Mouse (Mus musculus): ENCODE results near the gene Ctse. TPM values are rescaled to one million over a fixed set of nuclear protein-coding genes. Genes with fewer than 3 reads are reported as not detected.

The Ctse gene
- total and polyA plus RNA-seq, 2 experiments: 0.11 TPM; not detected in 1

GRCm38 (mm10) chr1:131687739-131688138 lies 49.6 kb downstream of the Ctse start:
- H3K36me3 ChIP-seq (ENCODE audit: control insufficient read depth, insufficient read depth, low read length): no peaks in the 10 kb centered on the region
- DNase-seq (ENCODE audit: extremely low read depth, low read depth, low spot score): no peak
- H3K79me2 ChIP-seq (ENCODE audit: control insufficient read depth, insufficient read depth, low read length): no peaks in the 10 kb centered on the region
- H3K4me3 ChIP-seq (ENCODE audit: insufficient read depth, low read depth, low read length): no peak overlapping the region
- no peak overlapping the region for H3K9ac ChIP-seq (ENCODE audit: low read depth, low read length)
- H3K27ac ChIP-seq (replicated peaks; ENCODE audit: insufficient read depth, low read depth, low read length): no peak overlapping the region
- H3K27me3 ChIP-seq (ENCODE audit: control insufficient read depth, insufficient read depth, low read length): no peaks in the 10 kb centered on the region
- TF ChIP-seq POLR2A (IDR thresholded peaks at IDR 0.05; ENCODE audit: extremely low read depth, insufficient read depth, low read length): no peak
- TF ChIP-seq CTCF (IDR thresholded peaks at IDR 0.05; ENCODE audit: low read depth, low read length): no peak
- no peaks in the 10 kb centered on the region for H3K4me1 ChIP-seq (ENCODE audit: control insufficient read depth, insufficient read depth, low read length)
- WGBS: 96% methylated on average over 2 of the region's 2 CpGs

GRCm38 (mm10) chr1:131688475-131688874 lies 50.4 kb downstream of the Ctse start, which contains the start of gene Rab7b:
Gene Rab7b (plus strand): TSS chr1:131688695.
- Histone ChIP-seq H3K79me2 (ENCODE audit: control insufficient read depth, insufficient read depth, low read length) (no peaks in the 10 kb centered on the region), H3K36me3 (ENCODE audit: control insufficient read depth, insufficient read depth, low read length) (no peaks in the 10 kb centered on the region), H3K9ac (ENCODE audit: low read depth, low read length) (peak within 1 kb of the TSS; percentile 46; the same call in 1 of the 2 replicates), H3K4me1 (ENCODE audit: control insufficient read depth, insufficient read depth, low read length) (no peaks in the 10 kb centered on the region), H3K27ac (replicated peaks; ENCODE audit: insufficient read depth, low read depth, low read length) (0 out of 2 replicates have a peak within 1 kb of the TSS, but pooled peaks have one; percentile 14), H3K4me3 (ENCODE audit: insufficient read depth, low read depth, low read length) (peak within 1 kb of the TSS; percentile 56), H3K27me3 (ENCODE audit: control insufficient read depth, insufficient read depth, low read length) (no peaks in the 10 kb centered on the region)
- TF ChIP-seq POLR2A (IDR thresholded peaks at IDR 0.05; ENCODE audit: extremely low read depth, insufficient read depth, low read length): no peak
- TF ChIP-seq CTCF (IDR thresholded peaks at IDR 0.05; ENCODE audit: low read depth, low read length): no peak
- DNase-seq (ENCODE audit: extremely low read depth, low read depth, low spot score): peak; percentile 16
- WGBS: 25% methylated on average over 8 of the region's 8 CpGs

GRCm38 (mm10) chr1:131689016-131689415 lies 50.9 kb downstream of the Ctse start:
- DNase-seq (ENCODE audit: extremely low read depth, low read depth, low spot score): no peak

GRCm38 (mm10) chr1:131689899-131690298 lies 51.8 kb downstream of the Ctse start:
- no peaks in the 10 kb centered on the region for H3K79me2 ChIP-seq (ENCODE audit: control insufficient read depth, insufficient read depth, low read length)
- WGBS: 84% methylated on average over 5 of the region's 5 CpGs
- no peaks in the 10 kb centered on the region for H3K4me1 ChIP-seq (ENCODE audit: control insufficient read depth, insufficient read depth, low read length)
- no peak overlapping the region for H3K27ac ChIP-seq (replicated peaks; ENCODE audit: insufficient read depth, low read depth, low read length)
- DNase-seq (ENCODE audit: extremely low read depth, low read depth, low spot score): no peak
- H3K4me3 ChIP-seq (ENCODE audit: insufficient read depth, low read depth, low read length): no peak overlapping the region
- TF ChIP-seq POLR2A (IDR thresholded peaks at IDR 0.05; ENCODE audit: extremely low read depth, insufficient read depth, low read length) (no peak), CTCF (IDR thresholded peaks at IDR 0.05; ENCODE audit: low read depth, low read length) (no peak)
- no peaks in the 10 kb centered on the region for H3K27me3 ChIP-seq (ENCODE audit: control insufficient read depth, insufficient read depth, low read length)
- no peaks in the 10 kb centered on the region for H3K36me3 ChIP-seq (ENCODE audit: control insufficient read depth, insufficient read depth, low read length)
- H3K9ac ChIP-seq (ENCODE audit: low read depth, low read length): no peak overlapping the region

More at GRCm38 (mm10) chr1:131689016-131689415, 50.9 kb downstream of the Ctse start:
- 83% methylated on average over 3 of the region's 3 CpGs for WGBS
- Histone ChIP-seq H3K36me3 (ENCODE audit: control insufficient read depth, insufficient read depth, low read length) (no peaks in the 10 kb centered on the region), H3K9ac (ENCODE audit: low read depth, low read length) (no peak overlapping the region), H3K27ac (replicated peaks; ENCODE audit: insufficient read depth, low read depth, low read length) (0 out of 2 replicates have a peak overlapping the region, but pooled peaks have one; percentile 14), H3K27me3 (ENCODE audit: control insufficient read depth, insufficient read depth, low read length) (no peaks in the 10 kb centered on the region), H3K4me3 (ENCODE audit: insufficient read depth, low read depth, low read length) (peak overlapping the region; percentile 56), H3K79me2 (ENCODE audit: control insufficient read depth, insufficient read depth, low read length) (no peaks in the 10 kb centered on the region), H3K4me1 (ENCODE audit: control insufficient read depth, insufficient read depth, low read length) (no peaks in the 10 kb centered on the region)
- no peak for TF ChIP-seq CTCF (IDR thresholded peaks at IDR 0.05; ENCODE audit: low read depth, low read length)
- no peak for TF ChIP-seq POLR2A (IDR thresholded peaks at IDR 0.05; ENCODE audit: extremely low read depth, insufficient read depth, low read length)

GRCm38 (mm10) chr1:131690435-131690834 lies 52.3 kb downstream of the Ctse start:
- H3K4me1 ChIP-seq (ENCODE audit: control insufficient read depth, insufficient read depth, low read length): no peaks in the 10 kb centered on the region
- DNase-seq (ENCODE audit: extremely low read depth, low read depth, low spot score): no peak
- H3K79me2 ChIP-seq (ENCODE audit: control insufficient read depth, insufficient read depth, low read length): no peaks in the 10 kb centered on the region
- H3K36me3 ChIP-seq (ENCODE audit: control insufficient read depth, insufficient read depth, low read length): no peaks in the 10 kb centered on the region
- peak overlapping the region; percentile 25; the same call in 1 of the 2 replicates for H3K27ac ChIP-seq (replicated peaks; ENCODE audit: insufficient read depth, low read depth, low read length)
- 69% methylated on average over 3 of the region's 3 CpGs for WGBS
- H3K4me3 ChIP-seq (ENCODE audit: insufficient read depth, low read depth, low read length): no peak overlapping the region
- H3K27me3 ChIP-seq (ENCODE audit: control insufficient read depth, insufficient read depth, low read length): no peaks in the 10 kb centered on the region
- no peak overlapping the region for H3K9ac ChIP-seq (ENCODE audit: low read depth, low read length)
- TF ChIP-seq POLR2A (IDR thresholded peaks at IDR 0.05; ENCODE audit: extremely low read depth, insufficient read depth, low read length) (no peak), CTCF (IDR thresholded peaks at IDR 0.05; ENCODE audit: low read depth, low read length) (no peak)

GRCm38 (mm10) chr1:131691356-131691755 lies 53.2 kb downstream of the Ctse start:
- H3K4me1 ChIP-seq (ENCODE audit: control insufficient read depth, insufficient read depth, low read length): no peaks in the 10 kb centered on the region
- no peak overlapping the region for H3K27ac ChIP-seq (replicated peaks; ENCODE audit: insufficient read depth, low read depth, low read length)
- no peaks in the 10 kb centered on the region for H3K79me2 ChIP-seq (ENCODE audit: control insufficient read depth, insufficient read depth, low read length)
- no peaks in the 10 kb centered on the region for H3K27me3 ChIP-seq (ENCODE audit: control insufficient read depth, insufficient read depth, low read length)
- H3K9ac ChIP-seq (ENCODE audit: low read depth, low read length): no peak overlapping the region
- TF ChIP-seq CTCF (IDR thresholded peaks at IDR 0.05; ENCODE audit: low read depth, low read length): no peak
- no peak overlapping the region for H3K4me3 ChIP-seq (ENCODE audit: insufficient read depth, low read depth, low read length)
- no peaks in the 10 kb centered on the region for H3K36me3 ChIP-seq (ENCODE audit: control insufficient read depth, insufficient read depth, low read length)
- peak; percentile 30 for DNase-seq (ENCODE audit: extremely low read depth, low read depth, low spot score)
